Mouse (Mus musculus): ENCODE data around the gene Unc5c. TPM values are rescaled to one million over a fixed set of nuclear protein-coding genes. Genes with fewer than 3 reads are reported as not detected.

Gene Unc5c
- total RNA-seq, 2 experiments from 2014 or later = 4.2 to 5.0 TPM

GRCm38 (mm10) chr3:141597974-141598373 is 133.0 kb downstream of the Unc5c start:
- DNase-seq = no peak

DNA sequence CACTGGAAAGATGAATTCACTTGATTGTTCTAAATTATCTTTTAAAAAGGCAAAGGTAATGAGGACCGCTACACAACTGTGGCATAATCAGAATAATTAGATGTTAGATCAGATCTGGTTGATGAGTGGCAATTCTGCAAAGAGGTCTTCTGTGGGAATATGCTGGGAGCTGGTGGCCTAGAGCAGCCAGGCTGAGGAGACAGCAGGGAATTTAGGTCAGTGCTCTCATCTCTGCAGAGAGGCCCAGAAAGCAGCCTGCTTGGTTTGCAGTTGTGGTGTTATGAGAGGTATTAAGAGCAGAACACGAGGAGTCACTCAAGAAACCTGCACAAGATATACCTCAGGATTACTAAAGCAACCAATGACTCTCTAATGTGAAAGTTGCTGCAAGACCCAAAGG is 133.9 kb downstream of the Unc5c start:
- no peak for DNase-seq

DNA sequence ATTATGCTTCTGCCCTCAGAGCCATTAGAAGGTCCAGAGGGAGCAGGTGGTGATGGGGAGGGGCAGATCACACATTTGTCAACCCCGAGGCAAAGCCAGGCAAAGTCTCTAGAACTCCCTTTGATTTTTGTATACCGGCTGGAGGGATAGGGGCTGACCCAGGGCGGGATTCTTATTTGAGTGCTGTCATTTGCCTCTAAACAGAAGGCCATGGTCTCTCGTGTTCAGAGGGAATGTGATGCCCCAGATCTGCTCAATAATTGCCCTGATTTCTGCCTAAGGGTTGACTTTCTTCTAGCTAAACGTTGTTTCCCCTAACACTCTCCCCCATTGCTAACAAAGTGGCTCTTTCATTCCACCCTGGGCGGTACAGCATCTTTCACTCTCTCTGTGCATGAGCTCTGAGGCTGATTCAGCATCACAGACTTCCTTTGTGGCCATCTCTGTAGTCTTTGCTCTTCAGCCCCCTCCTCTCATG is 136.1 kb downstream of the Unc5c start:
- DNase-seq = no peak

DNA sequence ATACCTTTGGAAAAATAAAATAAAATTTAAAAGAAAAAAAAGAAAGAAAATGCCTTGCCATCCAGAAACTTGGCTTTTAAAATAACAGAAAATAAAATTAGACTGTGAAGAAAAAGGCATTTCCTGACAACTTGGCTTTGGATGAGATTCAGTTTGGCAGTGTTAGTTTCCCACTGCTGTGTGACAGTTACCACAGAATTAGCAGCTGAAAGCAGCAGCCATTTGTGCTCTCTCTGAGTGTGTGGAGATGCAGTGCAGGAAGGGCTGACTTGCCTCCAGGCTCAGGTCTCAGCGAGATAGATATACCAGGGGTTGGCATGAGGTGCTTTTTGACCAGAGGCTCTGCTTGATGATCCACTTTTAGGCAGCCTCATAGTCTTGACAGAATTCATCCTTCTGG is 151.7 kb downstream of the Unc5c start:
- DNase-seq = no peak

DNA sequence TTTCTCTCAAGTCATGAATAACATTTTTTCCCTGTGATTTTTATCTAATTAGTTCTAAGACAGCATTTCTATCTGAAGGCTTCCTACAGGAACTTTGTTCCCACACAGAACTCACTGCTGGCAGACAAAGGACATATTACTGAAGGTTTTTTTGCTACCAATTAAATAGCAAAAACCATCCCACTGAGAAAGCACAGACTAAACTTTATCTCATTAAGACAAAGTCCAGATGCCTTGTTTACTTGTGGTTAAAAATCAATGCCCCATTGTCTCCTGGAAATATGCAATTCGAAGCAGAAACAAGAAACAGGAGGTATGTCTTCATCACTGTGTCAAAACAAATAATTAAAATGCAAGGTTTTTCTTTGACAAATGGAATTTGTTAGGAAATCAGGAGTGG is 153.7 kb downstream of the Unc5c start:
- DNase-seq = no peak

DNA sequence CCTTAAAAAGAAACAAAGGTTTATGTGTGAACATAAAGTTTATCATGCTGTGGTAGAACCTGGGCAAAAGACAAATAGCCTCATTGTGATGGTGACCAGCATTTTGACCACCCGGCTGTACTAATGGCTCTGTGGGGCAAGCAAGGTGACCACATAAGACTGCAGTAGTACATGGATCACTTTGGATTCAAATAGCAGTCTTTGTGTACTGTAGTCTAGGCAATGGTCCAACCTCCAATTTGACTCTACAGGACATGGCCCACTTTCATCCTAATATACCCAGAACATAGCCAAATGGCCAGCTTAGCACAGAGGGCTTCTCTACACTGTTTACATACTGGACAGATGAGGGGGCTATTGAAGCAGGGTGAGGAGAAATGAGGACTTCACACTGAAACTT is 156.5 kb downstream of the Unc5c start:
- DNase-seq = no peak

DNA sequence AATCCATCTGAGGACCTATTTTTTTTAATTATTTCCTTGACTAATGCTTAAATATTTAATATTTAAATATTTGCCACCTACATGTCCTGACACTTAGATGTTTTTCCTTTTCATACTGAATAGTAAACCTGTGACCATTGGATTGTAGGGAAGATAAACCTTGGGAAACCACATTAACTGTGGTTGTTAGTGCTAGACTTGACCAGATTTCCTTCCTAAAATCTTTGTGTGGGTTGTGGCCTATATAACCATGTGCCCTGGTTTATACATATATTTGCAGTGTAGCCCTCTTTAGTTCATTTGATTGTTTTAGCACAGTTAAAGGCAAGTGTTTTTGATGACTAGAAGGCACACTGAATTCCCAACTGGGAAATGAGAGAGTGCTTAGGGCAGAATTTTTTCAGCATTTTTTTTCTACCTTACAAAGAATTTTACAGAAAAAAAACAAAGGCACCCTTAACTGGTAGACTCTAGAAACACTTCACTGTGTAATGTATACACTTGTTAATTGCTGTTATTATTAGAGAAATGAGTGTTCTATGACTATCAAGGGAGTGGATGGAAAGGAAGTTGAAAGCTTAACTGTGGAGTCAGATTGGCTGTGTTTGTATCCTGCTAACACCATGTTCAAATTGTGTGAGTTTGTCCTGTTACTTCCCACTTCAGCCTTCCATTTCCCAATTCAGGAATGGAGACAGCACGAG is 162.1 kb downstream of the Unc5c start:
- no peak for DNase-seq

DNA sequence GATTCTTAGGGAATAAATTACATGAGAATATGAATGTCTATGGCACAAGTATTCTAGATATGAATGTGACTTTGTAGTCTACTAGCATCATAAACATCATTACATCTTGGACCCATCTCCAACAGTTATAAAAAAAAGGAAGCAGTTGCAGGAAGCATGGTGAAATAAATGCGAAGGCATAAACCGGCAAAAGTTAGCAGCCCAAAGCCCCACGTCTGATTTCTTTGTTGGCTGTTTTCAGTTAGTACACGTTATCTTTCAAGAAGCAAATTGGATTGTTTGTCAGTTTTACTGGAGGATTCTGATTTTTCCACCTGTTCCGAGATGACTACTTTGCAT is 162.6 kb downstream of the Unc5c start:
- no peak for DNase-seq

GRCm38 (mm10) chr3:141629431-141629830 is 164.4 kb downstream of the Unc5c start:
- DNase-seq = no peak

DNA sequence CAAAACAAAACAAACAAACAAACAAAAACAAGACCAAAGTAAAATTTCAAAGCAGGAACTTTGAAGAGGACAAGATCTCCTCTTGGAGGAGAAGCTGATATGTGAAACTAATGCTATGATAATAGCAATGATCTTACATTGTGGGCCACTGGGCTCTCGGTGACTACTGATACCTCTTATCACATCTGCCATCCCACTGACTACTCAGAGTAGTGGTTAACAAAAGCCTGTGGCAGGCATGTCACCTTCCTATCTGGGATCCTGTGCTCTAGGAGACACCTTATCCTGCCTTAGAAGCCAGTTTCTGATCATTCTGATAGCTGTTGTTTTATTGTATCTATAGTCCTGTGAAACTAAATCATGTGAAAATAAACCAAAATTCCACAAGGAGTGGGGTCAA is 172.9 kb downstream of the Unc5c start:
- DNase-seq = no peak

DNA sequence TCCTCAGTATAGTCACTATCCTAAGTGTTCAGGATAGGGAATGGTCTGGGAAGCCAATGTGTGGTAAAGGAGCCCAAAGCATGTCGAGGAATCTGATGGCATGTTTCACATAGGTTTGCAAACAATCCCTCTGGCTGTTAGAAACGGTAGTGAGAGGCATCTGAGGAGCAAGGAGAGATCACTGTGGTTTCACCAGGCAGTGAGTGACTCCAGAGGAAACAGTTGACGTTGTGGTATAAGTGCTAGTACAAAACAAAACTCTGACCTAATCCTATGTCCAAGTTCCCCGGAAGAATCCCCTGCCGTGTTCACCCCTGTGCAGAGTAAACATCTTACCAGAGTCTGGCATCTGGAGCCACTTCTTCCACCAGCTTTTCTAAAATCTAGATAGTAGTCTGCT is 179.2 kb downstream of the Unc5c start:
- DNase-seq = no peak

- no peak for DNase-seq
Observed at GRCm38 (mm10) chr3:141646588-141646987, 181.6 kb downstream of the Unc5c start.

DNA sequence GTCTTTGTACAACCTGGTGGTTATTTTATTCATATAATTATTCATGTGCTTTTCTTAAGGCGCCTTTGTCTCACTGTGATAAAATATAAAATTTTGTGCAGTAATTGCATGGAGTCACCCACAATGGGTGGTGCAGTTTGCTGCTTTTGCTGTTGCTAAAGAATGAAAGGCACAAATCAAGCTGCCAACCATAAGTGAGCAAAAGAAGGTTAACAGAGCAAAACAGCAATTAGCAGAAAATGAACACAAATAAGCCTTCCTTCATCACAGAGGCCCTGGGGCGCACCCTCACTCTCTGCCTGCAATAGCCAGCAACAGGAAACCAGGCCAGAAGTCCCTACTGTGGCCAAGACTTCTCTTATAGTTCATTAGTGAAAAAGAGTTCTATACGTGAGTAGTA is 185.6 kb downstream of the Unc5c start:
- DNase-seq = no peak

DNA sequence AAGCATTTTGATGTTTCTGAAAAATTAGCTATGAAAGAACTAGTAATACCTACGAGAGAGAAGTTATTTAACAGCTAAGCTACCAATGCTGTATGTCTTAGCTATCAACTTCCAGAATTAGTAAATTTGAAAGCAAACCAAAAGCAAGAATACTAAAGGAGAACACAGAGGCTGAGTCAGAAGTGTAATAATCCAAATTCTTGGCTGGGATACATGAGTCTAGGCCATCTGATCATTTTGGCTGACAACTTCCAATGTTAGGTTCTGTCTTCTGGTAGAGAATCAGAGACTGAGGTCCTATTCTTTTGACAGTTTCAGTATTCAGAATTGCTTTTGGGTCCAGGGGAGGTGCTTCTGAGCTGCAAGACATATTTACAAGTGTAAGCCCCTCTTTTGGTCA is 188.9 kb downstream of the Unc5c start:
- no peak for DNase-seq

GRCm38 (mm10) chr3:141659041-141659789 is 194.2 kb downstream of the Unc5c start:
- DNase-seq = no peak

DNA sequence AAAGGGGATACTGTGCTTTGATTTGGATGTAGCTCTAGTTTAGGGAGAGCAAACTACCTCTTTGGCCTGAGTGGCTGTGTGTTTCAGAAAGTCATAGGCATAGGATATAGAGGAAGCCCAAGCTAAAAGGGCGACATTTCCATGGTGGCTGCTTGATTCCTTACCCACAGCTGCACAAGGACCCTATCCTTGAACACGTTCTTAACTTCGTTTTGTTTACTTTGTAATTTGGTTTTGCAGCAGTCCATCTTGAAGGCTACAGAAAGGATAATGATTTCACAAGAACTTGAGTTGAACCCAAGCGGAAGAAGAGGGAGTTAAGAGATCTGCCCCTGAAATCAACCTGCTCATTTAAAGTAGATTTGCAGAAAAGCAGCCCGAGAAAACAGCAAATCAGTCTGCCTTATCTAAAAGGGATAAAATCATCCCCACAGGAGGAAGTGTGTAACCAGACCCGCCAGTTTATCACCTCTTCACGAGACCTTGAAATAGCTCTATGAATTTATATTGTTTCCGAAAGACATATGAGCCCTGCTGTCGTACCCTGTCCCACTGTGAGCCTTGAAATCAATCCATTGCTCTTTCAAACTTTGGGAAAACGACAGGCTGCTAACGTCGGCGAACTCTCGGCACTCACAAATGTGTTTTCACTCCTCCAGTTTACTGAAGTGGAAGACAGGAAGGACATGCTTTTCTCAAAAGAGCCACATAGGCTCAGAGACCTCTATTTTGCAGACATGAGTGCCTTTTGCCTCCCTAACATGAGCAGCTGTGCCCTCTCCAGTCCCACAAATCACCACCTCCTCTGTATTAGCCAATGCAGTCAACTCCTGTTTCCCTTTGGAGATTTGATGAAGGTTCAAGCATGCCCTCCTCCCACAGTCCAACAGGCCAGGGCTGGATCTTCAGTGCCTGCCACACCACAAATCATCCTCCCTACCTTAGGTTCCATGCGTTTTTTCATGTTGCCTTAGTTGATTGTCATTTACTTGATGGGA is 195.3 kb downstream of the Unc5c start:
- DNase-seq = no peak

- DNase-seq = no peak
Observed at GRCm38 (mm10) chr3:141689113-141689512, 224.1 kb downstream of the Unc5c start.

- DNase-seq = no peak
Observed at GRCm38 (mm10) chr3:141690676-141691075, 225.7 kb downstream of the Unc5c start.

DNA sequence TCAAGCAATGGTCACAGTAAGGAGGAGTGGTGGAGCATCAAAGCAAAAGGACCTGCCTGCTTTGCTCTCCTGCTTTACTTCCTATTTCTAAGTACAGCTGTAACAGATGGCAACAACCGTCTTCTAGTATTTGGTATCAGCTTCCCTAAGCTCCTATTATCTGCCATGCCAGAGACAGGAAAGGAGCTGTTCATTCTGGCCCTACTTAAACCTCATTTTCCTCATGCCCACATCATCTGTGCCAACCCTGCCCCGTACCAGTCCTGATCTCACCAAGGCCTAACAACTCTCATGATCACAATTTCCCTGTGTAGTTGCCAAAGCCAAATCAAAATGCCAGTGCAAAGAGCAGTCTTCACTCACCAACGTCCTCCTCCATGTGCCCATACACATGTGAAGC is 226.4 kb downstream of the Unc5c start:
- no peak for DNase-seq

GRCm38 (mm10) chr3:141691846-141692245 is 226.8 kb downstream of the Unc5c start:
- DNase-seq = no peak

GRCm38 (mm10) chr3:141699177-141699576 is 234.2 kb downstream of the Unc5c start:
- DNase-seq = no peak

DNA sequence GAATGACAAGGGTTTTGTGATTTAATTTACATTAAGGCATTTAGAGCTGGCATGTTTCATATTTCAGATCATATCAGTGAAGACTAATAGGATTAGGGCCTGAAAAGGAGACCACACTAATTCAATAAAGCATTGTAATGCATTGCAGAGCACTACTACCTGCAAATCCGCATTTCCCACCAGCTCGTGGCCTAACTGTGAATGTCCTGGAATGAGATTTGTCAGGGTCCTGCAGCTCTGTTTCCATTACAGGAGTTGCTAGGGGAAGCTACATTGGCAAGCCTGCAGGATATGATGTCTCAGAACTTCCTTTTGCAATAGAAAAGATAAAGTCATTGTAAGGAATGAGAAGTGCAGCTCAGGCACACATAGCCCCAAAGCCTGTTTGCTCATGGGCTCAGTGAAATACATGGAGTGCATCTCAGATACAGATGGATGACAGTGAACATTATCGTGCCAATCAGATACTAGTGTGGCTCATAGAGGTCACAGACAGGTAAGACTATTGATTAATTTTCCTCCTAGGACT is 236.4 kb downstream of the Unc5c start:
- no peak for DNase-seq

- DNase-seq = no peak
Observed at GRCm38 (mm10) chr3:141711601-141712000, 246.6 kb downstream of the Unc5c start.

All from adrenal gland, postnatal 10 days (tissue).